Mouse (Mus musculus): Measurements from ENCODE around the gene Phc1. TPM values are rescaled to one million over a fixed set of nuclear protein-coding genes. Genes with fewer than 3 reads are reported as not detected.

Phc1 gene
- polyA plus RNA-seq, 1 experiment from 2014 or later: 36.1 TPM

DNA sequence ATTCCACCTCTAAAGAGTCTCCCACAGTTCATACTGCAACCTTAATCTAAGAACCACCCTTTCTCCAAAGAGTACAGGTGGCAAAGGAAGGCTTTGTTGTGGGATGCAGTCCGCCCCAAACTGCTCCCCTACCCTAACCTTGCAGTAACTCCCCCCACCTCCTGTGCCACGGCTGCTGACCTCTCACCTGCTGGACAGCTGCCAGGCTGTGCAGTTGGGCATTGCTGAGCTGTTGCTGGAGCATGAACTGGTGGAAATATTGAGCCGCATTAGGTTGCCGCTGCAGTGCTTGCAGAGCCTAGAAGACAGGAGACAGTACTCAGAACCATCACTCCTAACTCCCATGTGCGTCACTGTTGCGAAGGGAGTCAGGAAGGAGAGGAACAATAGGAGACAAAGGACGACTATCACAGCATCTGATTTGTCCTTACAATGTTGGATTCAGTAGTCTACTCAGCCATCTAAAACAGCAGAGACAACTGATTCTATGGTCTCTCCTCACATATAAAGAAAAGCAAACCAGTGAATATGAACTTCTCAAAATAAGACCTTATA is 5.5 kb downstream of the Phc1 start:
- no peaks in the 10 kb centered on the region for H3K27me3 ChIP-seq
- no peak overlapping the region for H3K27ac ChIP-seq (replicated peaks)
- no peaks in the 10 kb centered on the region for H3K9me3 ChIP-seq
- no peak overlapping the region for H3K4me2 ChIP-seq (replicated peaks)
- H3K4me3 ChIP-seq: no peak overlapping the region
- peaks cover 55% of the 10 kb centered on the region for H3K36me3 ChIP-seq
- no peak for ATAC-seq (replicated peaks)
- peaks cover 19% of the 10 kb centered on the region for H3K4me1 ChIP-seq
- H3K9ac ChIP-seq (replicated peaks): no peak overlapping the region
- WGBS: 82% methylated on average over 7 of the region's 7 CpGs

DNA sequence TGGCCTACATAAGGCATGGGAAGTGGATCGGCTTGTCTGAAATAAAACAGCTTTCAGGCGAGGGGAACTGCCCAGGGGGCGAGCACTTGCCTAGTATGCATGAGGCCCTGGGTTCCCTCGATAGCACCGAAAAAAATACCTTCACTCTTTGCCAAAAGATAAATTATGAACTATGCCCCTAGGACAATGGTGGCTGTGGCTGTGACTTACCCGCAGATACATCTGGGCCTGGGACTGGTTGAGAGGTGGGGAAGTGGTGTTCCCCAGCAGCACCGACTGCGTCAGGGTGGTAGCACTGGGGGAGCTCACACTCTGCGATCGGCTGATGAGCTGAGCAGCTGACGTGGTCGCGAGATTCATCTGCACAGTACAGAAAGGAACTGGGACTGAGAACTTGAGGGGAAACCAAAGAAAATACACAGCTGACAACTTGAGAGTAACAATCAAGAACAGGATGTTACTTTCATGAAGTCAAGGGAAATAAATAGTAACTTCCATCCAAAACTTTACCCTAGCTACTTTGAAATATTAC is 7.2 kb downstream of the Phc1 start:
- H3K4me3 ChIP-seq: no peak overlapping the region
- peaks cover 64% of the 10 kb centered on the region for H3K36me3 ChIP-seq
- no peak overlapping the region for H3K27ac ChIP-seq (replicated peaks)
- H3K9ac ChIP-seq (replicated peaks): no peak overlapping the region
- H3K9me3 ChIP-seq: no peaks in the 10 kb centered on the region
- peaks cover 11% of the 10 kb centered on the region for H3K4me1 ChIP-seq
- no peak overlapping the region for H3K4me2 ChIP-seq (replicated peaks)
- H3K27me3 ChIP-seq: no peaks in the 10 kb centered on the region
- 92% methylated on average over 13 of the region's 13 CpGs for WGBS
- ATAC-seq (replicated peaks): no peak

DNA sequence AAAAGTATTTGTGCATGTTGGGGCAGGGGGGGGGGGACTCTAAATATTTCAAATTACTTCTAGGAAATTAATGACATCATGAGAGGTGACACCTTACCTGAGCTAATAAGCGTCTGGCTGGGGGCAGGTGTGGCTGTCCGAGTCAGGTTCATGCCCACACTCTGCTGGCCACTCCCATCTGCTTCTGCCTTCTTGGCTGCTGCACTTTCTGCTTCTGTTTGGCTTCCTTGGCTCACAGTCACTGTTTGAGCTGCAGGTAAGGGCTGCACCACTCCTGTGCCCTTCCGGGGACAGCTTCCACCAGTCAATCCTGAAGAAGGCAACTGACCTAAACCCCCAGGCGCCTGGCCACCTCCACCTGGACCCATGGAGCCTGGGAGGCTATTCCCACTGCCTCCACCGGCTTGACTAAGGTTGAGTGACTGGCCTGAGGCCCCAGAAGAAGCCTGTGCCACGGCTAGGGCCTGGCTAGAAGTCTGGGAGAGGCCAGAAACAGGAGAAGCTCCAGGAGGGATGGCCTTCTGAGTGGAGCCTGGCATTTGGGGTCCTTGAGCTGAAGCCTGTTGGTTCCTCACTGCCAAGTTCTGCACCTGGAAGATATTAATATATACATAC is 14.9 kb downstream of the Phc1 start:
- Histone ChIP-seq H3K4me3 (no peak overlapping the region), H3K4me2 (replicated peaks) (no peak overlapping the region), H3K9me3 (no peaks in the 10 kb centered on the region), H3K9ac (replicated peaks) (no peak overlapping the region), H3K36me3 (peaks cover 66% of the 10 kb centered on the region), H3K4me1 (no peaks in the 10 kb centered on the region), H3K27ac (replicated peaks) (no peak overlapping the region), H3K27me3 (no peaks in the 10 kb centered on the region)
- no peak for ATAC-seq (replicated peaks)
- 91% methylated on average over 6 of the region's 6 CpGs for WGBS

DNA sequence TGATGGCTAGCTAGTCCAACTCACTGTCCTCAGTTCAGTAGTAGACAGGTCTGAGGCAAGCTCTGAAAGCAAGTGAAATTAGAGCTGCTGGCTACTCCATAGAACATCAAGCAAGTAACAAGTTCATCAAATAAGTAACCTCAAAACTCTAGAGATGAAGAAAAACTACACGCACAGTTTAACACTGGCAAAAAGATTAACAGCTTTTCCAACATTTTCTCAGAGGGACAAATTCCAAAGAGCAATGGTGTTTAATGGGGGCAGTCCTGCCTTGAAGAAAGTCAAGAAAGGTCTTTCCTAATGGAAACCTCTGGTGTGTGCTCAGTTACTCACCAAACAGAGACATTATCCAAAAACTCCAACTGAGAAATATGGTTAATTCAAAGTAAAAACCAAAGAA is 21.6 kb downstream of the Phc1 start:
- 89% methylated on average over 1 of the region's 1 CpGs for WGBS

DNA sequence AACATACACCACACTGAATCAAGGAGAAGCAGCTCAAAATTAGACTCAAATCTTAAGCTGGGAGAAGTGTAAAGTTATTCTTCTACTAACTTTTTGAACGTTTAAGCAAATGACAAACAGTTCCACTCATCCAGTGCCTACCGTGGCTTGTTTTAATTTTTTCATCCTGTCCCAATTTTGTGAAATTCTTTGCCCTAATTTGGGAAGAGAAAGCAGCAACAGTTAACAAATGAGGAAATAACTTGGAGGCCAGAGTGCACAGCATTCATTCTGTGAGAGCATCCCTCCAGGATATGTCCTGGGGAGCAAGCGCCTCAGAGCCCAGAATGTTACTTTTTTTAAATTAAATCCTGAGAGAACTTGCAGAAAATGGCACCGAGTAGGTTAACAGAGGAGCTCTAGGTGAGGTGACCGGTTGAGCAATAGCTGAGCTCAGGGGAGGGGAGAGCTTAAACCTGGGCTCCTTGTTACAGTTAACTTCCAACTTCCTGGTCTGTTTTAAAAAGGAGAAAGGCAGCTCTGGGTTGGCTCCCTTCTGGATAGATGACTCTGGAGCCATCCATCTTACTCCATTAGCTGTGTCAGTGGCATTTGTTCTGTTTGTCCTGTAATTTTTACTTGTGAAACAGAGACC is 30.1 kb downstream of the Phc1 start:
- H3K27me3 ChIP-seq: no peaks in the 10 kb centered on the region
- H3K4me3 ChIP-seq: peak overlapping the region; percentile 74; the same call in 1 of the 2 replicates
- peak overlapping the region; percentile 73 for H3K4me2 ChIP-seq (replicated peaks)
- no peaks in the 10 kb centered on the region for H3K9me3 ChIP-seq
- peaks cover 31% of the 10 kb centered on the region for H3K36me3 ChIP-seq
- 77% methylated on average over 5 of the region's 5 CpGs for WGBS
- peaks cover 26% of the 10 kb centered on the region for H3K4me1 ChIP-seq
- peak overlapping the region; percentile 78; the same call in 1 of the 2 replicates for H3K9ac ChIP-seq (replicated peaks)
- no peak for ATAC-seq (replicated peaks)
- H3K27ac ChIP-seq (replicated peaks): no peak overlapping the region

More for the DNA sequence above, 21.6 kb downstream of the Phc1 start:
- Histone ChIP-seq H3K4me2 (replicated peaks) (no peak overlapping the region), H3K4me3 (no peak overlapping the region), H3K27me3 (no peaks in the 10 kb centered on the region), H3K27ac (replicated peaks) (no peak overlapping the region), H3K9me3 (no peaks in the 10 kb centered on the region), H3K4me1 (no peaks in the 10 kb centered on the region), H3K36me3 (peaks cover 87% of the 10 kb centered on the region), H3K9ac (replicated peaks) (no peak overlapping the region)
- no peak for ATAC-seq (replicated peaks)

DNA sequence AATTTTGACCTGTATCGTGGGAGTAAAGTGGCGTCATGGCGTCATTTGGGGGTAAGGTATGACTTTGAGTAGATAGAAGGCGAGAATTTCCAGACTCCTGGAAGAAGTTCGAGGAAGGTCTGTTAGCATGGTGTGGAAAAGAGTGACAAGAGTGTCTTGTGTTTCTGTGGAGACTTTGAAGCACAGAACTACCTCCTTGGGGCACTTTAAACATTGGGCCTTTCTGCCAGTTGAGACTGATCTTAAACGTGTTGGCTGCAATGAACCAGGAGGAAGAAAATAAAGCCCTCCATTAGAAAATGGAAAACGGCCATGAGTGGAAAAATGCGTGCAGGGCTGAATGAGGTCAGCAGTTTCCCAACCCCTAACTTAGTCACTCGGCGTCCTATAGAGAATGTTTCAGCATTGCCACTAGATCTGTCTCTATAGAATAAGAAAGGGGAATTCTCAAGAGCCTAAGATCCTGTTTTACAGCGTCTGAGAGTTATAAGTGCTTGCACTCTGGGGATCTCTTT is 30.9 kb downstream of the Phc1 start:
- no peak for ATAC-seq (replicated peaks)
- 12% methylated on average over 11 of the region's 11 CpGs for WGBS
- H3K27ac ChIP-seq (replicated peaks): 0 out of 2 replicates have a peak overlapping the region, but pooled peaks have one; percentile 71
- H3K9me3 ChIP-seq: no peaks in the 10 kb centered on the region
- H3K4me3 ChIP-seq: peak overlapping the region; percentile 74
- H3K27me3 ChIP-seq: no peaks in the 10 kb centered on the region
- peak overlapping the region; percentile 73 for H3K4me2 ChIP-seq (replicated peaks)
- peaks cover 24% of the 10 kb centered on the region for H3K36me3 ChIP-seq
- peaks cover 26% of the 10 kb centered on the region for H3K4me1 ChIP-seq
- H3K9ac ChIP-seq (replicated peaks): peak overlapping the region; percentile 78

DNA sequence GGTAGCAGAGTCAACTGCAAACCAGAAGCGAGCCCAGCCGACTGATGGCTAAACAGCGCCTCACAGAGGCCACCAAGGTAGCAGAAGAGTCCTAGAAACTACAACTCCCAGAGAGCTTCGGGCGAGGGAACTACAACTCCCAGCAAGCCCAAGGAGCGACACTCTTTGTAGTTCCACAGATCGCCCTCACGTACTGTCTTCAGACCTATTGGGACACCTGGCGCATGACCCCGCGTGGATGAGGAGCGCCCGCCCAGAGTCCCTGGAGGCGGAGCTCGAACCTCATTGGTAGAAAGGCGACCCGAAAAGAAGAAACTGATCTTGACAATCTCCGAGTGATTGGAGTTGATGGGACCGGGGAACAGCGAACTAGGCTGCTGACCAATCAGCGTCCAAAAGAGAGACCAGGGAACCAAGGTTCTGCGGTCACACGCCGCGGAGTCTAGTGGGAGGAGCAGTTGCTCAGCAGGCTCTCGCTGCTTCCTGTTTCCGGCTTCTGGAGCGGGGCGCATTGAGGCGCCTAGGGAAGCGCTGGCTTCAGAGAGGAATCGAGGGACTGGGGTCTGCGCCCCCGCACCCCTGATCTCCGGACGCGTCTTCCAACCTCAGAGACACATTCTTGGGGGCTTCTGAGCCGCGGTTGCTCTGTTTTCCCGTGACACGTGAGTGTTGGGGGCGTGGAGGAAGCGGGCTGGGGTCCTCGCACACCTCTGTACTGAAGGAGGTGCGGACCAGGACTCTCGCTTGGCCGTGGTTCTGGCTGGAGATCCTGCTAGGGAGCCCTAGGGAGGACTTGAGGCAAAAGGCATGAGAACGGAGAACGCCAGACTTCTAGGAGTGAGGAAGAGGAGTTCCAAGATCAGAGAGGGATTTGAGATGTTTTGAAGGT is 31.6 kb downstream of the Phc1 start, which contains the start of gene M6pr:
Gene M6pr (plus strand): TSS at position 216 of the 889 bp plus-strand sequence.
- Histone ChIP-seq H3K27me3 (no peaks in the 10 kb centered on the region), H3K36me3 (peaks cover 16% of the 10 kb centered on the region), H3K9me3 (no peaks in the 10 kb centered on the region), H3K4me2 (replicated peaks) (peak within 1 kb of the TSS; percentile 73), H3K9ac (replicated peaks) (peak within 1 kb of the TSS; percentile 78), H3K27ac (replicated peaks) (peak within 1 kb of the TSS; percentile 71), H3K4me3 (peak within 1 kb of the TSS; percentile 74), H3K4me1 (peaks cover 26% of the 10 kb centered on the region)
- ATAC-seq (replicated peaks): peak; percentile 99
- WGBS: under 1% methylated on average over 49 of the region's 49 CpGs

DNA sequence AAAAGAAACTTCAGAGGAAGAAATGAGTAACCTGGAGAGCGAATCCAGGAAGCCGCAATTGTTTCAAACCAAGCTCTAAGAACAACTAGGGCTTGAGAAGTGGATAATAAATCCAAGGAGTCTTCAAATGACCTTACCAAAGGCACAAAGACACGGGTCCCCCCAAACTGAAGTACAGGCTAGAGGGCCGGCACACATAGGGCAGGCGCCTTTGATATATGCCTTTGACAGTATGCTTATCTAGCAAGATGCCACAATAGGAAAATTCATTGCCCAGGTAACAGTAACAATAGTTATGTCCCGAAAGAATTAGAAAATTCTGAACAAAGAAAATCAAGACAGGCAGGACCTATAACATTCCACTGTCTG is 32.2 kb downstream of the Phc1 start:
- Histone ChIP-seq H3K27me3 (no peaks in the 10 kb centered on the region), H3K4me3 (peak overlapping the region; percentile 74), H3K9me3 (no peaks in the 10 kb centered on the region), H3K36me3 (peaks cover 10% of the 10 kb centered on the region; the same call in 1 of the 2 replicates), H3K4me2 (replicated peaks) (peak overlapping the region; percentile 14; the same call in 1 of the 2 replicates), H3K27ac (replicated peaks) (peak overlapping the region; percentile 33; the same call in 1 of the 2 replicates), H3K9ac (replicated peaks) (no peak overlapping the region), H3K4me1 (peaks cover 26% of the 10 kb centered on the region)
- 62% methylated on average over 6 of the region's 6 CpGs for WGBS
- no peak; the same call in 1 of the 2 replicates for ATAC-seq (replicated peaks)

DNA sequence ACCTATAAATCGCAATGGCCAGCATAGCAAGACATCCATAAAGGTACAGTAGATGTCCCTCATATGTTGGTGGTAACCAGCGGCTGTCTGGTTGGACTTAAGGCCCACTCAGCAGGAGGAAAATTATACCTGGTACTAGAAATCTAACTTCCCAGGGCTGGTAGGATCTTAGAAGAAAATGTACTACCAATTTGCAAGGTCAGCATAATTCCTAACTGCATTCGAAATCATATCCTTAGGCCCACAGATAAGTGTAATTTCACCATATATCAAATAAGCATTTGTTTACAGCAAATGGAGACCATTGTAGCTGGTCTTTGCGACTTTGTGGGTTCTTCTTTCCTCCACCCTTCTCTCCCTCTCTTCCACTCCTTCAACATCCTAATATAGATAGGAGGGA is 33.7 kb downstream of the Phc1 start:
- no peaks in the 10 kb centered on the region for H3K27me3 ChIP-seq
- H3K4me3 ChIP-seq: no peak overlapping the region
- H3K4me2 ChIP-seq (replicated peaks): no peak overlapping the region
- WGBS: 84% methylated on average over 4 of the region's 4 CpGs
- no peaks in the 10 kb centered on the region for H3K36me3 ChIP-seq
- H3K9ac ChIP-seq (replicated peaks): no peak overlapping the region
- no peak for ATAC-seq (replicated peaks)
- H3K9me3 ChIP-seq: no peaks in the 10 kb centered on the region
- H3K4me1 ChIP-seq: peaks cover 26% of the 10 kb centered on the region
- no peak overlapping the region for H3K27ac ChIP-seq (replicated peaks)

DNA sequence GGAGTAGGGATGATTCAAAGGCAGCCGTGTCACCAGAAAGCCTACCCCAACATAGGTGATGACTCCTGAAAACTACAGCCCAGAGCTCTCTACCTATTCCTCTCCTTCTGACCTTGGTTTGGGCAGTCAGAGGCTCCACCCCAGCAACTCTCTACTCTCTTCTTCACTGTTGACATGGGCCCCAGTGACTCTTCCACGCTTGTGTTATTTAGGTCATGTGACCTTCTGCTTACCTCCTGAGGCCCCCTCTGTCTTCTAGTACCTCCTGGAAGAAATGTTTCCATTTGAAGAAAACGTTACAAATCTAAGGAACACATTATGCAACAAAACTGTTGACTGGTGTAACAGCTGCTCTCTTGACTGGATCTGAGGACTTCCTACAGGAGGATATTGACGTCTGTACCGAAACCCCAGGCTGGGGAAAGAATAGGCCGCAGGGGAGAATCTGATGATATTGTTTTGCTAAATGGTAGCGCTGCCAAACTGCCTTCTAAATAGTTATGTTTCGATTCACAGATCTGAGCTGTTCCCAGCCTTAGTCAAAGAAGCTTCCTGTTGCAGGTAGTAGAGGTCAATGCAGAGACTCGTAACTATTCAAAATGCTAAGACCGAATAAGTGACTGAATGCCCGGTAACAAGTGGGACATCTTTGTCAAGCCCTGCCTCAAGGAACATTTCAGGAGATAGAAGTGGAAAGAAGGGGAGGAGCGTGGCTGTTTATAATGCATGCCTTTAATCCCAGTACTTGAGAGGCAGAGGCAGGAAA is 35.4 kb downstream of the Phc1 start:
- Histone ChIP-seq H3K27me3 (no peaks in the 10 kb centered on the region), H3K36me3 (no peaks in the 10 kb centered on the region), H3K4me2 (replicated peaks) (no peak overlapping the region), H3K4me1 (peaks cover 12% of the 10 kb centered on the region), H3K4me3 (no peak overlapping the region), H3K9me3 (no peaks in the 10 kb centered on the region), H3K9ac (replicated peaks) (no peak overlapping the region), H3K27ac (replicated peaks) (no peak overlapping the region)
- ATAC-seq (replicated peaks): no peak
- WGBS: 84% methylated on average over 12 of the region's 12 CpGs

DNA sequence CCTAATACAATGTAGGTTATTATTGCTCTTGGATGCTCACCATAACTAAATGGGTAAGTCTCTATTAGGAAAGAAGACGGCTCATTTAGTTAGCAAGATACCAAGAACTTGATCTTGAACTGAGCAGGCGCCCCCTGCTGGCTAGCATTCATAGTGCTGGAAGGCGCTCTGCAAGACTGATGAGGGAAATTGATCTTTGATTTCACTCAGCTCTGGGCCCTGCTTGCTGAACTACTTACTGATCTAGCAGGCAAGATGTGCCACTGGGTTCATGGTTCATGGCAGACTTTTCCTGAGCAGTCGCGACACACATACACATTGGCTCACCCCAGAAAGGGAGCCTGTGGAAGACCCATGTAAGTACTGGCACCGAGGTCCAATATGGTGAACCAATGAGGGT is 36.0 kb downstream of the Phc1 start:
- Histone ChIP-seq H3K9me3 (no peaks in the 10 kb centered on the region), H3K4me2 (replicated peaks) (no peak overlapping the region), H3K4me3 (no peak overlapping the region), H3K9ac (replicated peaks) (no peak overlapping the region), H3K27me3 (no peaks in the 10 kb centered on the region), H3K4me1 (peaks cover 5% of the 10 kb centered on the region), H3K27ac (replicated peaks) (no peak overlapping the region), H3K36me3 (no peaks in the 10 kb centered on the region)
- WGBS: 39% methylated on average over 6 of the region's 6 CpGs
- no peak for ATAC-seq (replicated peaks)
